Comparison of ENCODE assay signal across 10 mouse cellular contexts in genomic region chr7:67243894-67244282, GRCm38 (mm10). TPM values are rescaled to one million over a fixed set of nuclear protein-coding genes. Genes with fewer than 3 reads are reported as not detected.
A peak's percentile ranks its signal among the peaks of the same experiment; 100 is the strongest.
DNase-seq lines count a peak whose midpoint lies in the region; ATAC-seq and TF ChIP-seq lines count a peak whose summit lies in the region.
"Had no signal": no experiment of that assay in that cellular context is flagged by ENCODE, and none has a peak within 500 bp of the region (broad histone marks: within the 10 kb centered on the region; RNA-seq: fewer than 3 reads in every experiment).

No protein-coding gene starts in this region.

- H3K27me3 ChIP-seq in lung, postnatal 0 days (replicated peaks; ENCODE audit: insufficient read depth, low read length): no peaks in the 10 kb centered on the region
- H3K27me3 ChIP-seq in stomach, postnatal 0 days (ENCODE audit: control insufficient read depth, insufficient read depth, low read length): no peaks in the 10 kb centered on the region
- H3K27me3 ChIP-seq: embryonic facial prominence, embryonic 15.5 days; liver, embryonic 13.5 days had no signal

- WGBS in lung, postnatal 0 days: 28% methylated on average over 4 of the region's 4 CpGs
- WGBS in stomach, postnatal 0 days: 35% methylated on average over 4 of the region's 4 CpGs

- peak; percentile 50 for TF ChIP-seq CTCF in lung, postnatal 0 days (IDR thresholded peaks at IDR 0.05)
- peak; percentile 51 for TF ChIP-seq CTCF in stomach, postnatal 0 days (IDR thresholded peaks at IDR 0.05; ENCODE audit: low read depth)

- no peak overlapping the region for H3K4me3 ChIP-seq in lung, postnatal 0 days (ENCODE audit: low read depth, low read length)
- no peak overlapping the region for H3K4me3 ChIP-seq in stomach, postnatal 0 days (ENCODE audit: low read depth, low read length)
- H3K4me3 ChIP-seq: embryonic facial prominence, embryonic 15.5 days; liver, embryonic 13.5 days had no signal

- peak; percentile 72 for ATAC-seq in lung, postnatal 0 days
- ATAC-seq in granulocyte monocyte progenitor cell, adult 5-6 weeks (replicated peaks; ENCODE audit: poor library complexity, severe bottlenecking): 0 out of 2 replicates have a peak, but pooled peaks have one; percentile 41
- peak; percentile 63; the same call in 1 of the 2 replicates for ATAC-seq in stomach, postnatal 0 days (ENCODE audit: low FRiP score, low TSS enrichment)

- no peak overlapping the region for H3K9ac ChIP-seq in lung, postnatal 0 days (replicated peaks; ENCODE audit: low read depth)
- H3K9ac ChIP-seq in stomach, postnatal 0 days (ENCODE audit: low read length): no peak overlapping the region
- H3K9ac ChIP-seq: embryonic facial prominence, embryonic 15.5 days; liver, embryonic 13.5 days had no signal

- H3K4me2 ChIP-seq in lung, postnatal 0 days (replicated peaks; ENCODE audit: low read depth, low read length): no peak overlapping the region
- no peak overlapping the region for H3K4me2 ChIP-seq in stomach, postnatal 0 days (replicated peaks; ENCODE audit: low read depth)
- H3K4me2 ChIP-seq: embryonic facial prominence, embryonic 15.5 days; liver, embryonic 13.5 days had no signal

- intact Hi-C loops in heart, postnatal 10 days (cut with DNase I): loop anchor here (1.0 to 5.0 kb wide), 4 partner anchors 128 to 387 kb away; partner anchors contain the start of gene Mef2a

- H3K9me3 ChIP-seq in lung, postnatal 0 days (ENCODE audit: low read length): no peaks in the 10 kb centered on the region
- no peaks in the 10 kb centered on the region for H3K9me3 ChIP-seq in stomach, postnatal 0 days (ENCODE audit: control insufficient read depth, low read length)
- H3K9me3 ChIP-seq: embryonic facial prominence, embryonic 15.5 days; liver, embryonic 13.5 days had no signal

- H3K36me3 ChIP-seq in lung, postnatal 0 days (ENCODE audit: insufficient read depth, low read length): no peaks in the 10 kb centered on the region
- H3K36me3 ChIP-seq in stomach, postnatal 0 days (ENCODE audit: control insufficient read depth, insufficient read depth, low read length): peaks cover 5% of the 10 kb centered on the region; the same call in 1 of the 2 replicates

- no peaks in the 10 kb centered on the region for H3K4me1 ChIP-seq in lung, postnatal 0 days (ENCODE audit: insufficient read depth, low read depth, low read length)
- H3K4me1 ChIP-seq in stomach, postnatal 0 days (replicated peaks; ENCODE audit: control insufficient read depth, insufficient read depth): no peaks in the 10 kb centered on the region
- H3K4me1 ChIP-seq: embryonic facial prominence, embryonic 15.5 days had no signal

- peak; percentile 81 for DNase-seq in heart, adult 11 months
- no peak for DNase-seq in heart, postnatal 10 days
- DNase-seq in lung, postnatal 0 days (ENCODE audit: low spot score): peak; percentile 85
- no peak for DNase-seq in lung, postnatal 4 days
- DNase-seq in stomach, postnatal 0 days (ENCODE audit: low spot score): no peak
- no peak for DNase-seq in adrenal gland, postnatal 14 days
- no peak for DNase-seq in layer of hippocampus, adult 11-12 months (ENCODE audit: low spot score)
- DNase-seq: liver, embryonic 13.5 days had no signal

- peak; percentile 73 for TF ChIP-seq EP300 in lung, postnatal 0 days (IDR thresholded peaks at IDR 0.05)
- no peak for TF ChIP-seq EP300 in stomach, postnatal 0 days (optimal IDR thresholded peaks at IDR 0.05)

- H3K27ac ChIP-seq in lung, postnatal 0 days (ENCODE audit: low read length): no peak overlapping the region
- no peak overlapping the region for H3K27ac ChIP-seq in stomach, postnatal 0 days (replicated peaks)
- H3K27ac ChIP-seq: embryonic facial prominence, embryonic 15.5 days; liver, embryonic 13.5 days had no signal

RNA-seq across cellular contexts. Expression of gene Lysmd4, which starts 21.5 kb away (rescaled TPM):
- total RNA-seq in heart, postnatal 10 days (2021): 10 to 100 TPM; 15.5 to 17.7 TPM
- polyA plus RNA-seq in lung, postnatal 0 days (2015; fragmentation: Nextera tagmentation; extraction: Ambion mirVana): 8.4 and 10.8 TPM in 2 replicates
- 1.2 and 3.4 TPM in 2 replicates for total RNA-seq in granulocyte monocyte progenitor cell, adult 5-6 weeks (2014; fragmentation: Nextera tagmentation)
- 4.0 and 5.8 TPM in 2 replicates for total RNA-seq in granulocyte monocyte progenitor cell, adult 5-6 weeks (2017)
- polyA plus RNA-seq in stomach, postnatal 0 days (2015; fragmentation: Nextera tagmentation; extraction: Ambion mirVana): 8.5 and 9.8 TPM in 2 replicates
- total RNA-seq in adrenal gland, postnatal 14 days (2021): 9.3 and 13.1 TPM in 2 replicates

Comparison
In these comparisons a context has a peak if more than half of its experiments do, and no peak if none do; other contexts are left out.
1. DNase-seq: peak in heart, adult 11 months (single experiment) and lung, postnatal 0 days (single experiment); none in heart, postnatal 10 days (0 of 2), lung, postnatal 4 days (0 of 2), stomach, postnatal 0 days (single experiment), adrenal gland, postnatal 14 days (single experiment) and layer of hippocampus, adult 11-12 months (single experiment).
2. Peak in every context shown above with its lines, with median percentiles within 50 percentile points of each other: ATAC-seq.